Mouse (Mus musculus) lung, postnatal 0 days (tissue): ENCODE data around the gene Tmem50b.

Source experiments
- CTCF ChIP-seq: IDR thresholded peaks from 2 replicates; pipeline ENCODE4 v1.5.1; 2016; ENCODE audit warnings: antibody characterized with exemption, mild to moderate bottlenecking
- EP300 ChIP-seq: IDR thresholded peaks from 2 replicates; pipeline ENCODE4 v1.6.1; 2016; ENCODE audit warnings: antibody characterized with exemption, mild to moderate bottlenecking, control low read depth

DNA sequence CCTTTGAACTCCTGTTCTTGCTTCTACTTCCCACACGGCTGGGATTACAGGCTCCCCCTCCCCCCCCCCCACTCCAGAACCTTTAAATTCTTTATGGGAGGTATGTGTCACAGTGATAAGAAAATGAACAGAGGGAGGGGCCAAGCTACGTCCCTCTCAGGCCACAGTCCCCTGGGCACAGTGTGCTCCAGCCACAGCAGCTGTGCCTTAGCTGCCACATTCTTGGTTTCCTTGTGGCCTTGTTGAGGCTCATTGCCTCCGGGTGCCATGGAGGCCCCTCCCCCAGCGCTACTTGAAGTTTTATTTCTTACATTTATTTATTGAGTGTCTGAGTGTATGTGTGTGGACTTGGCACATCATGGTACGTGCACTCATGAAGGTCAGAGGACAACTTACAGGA lies 70.1 kb downstream of the Tmem50b start:
- no peak for TF ChIP-seq CTCF
- no peak for TF ChIP-seq EP300
